Mouse (Mus musculus): ENCODE measurements around the gene Hist1h2bf. TPM values are rescaled to one million over a fixed set of nuclear protein-coding genes. Genes with fewer than 3 reads are reported as not detected.
"Not testable (repeated sequence)": the region's sequence is repeated elsewhere in the genome, so short reads cannot be mapped to it uniquely, and the experiment has no call there.

Gene Hist1h2bf
- polyA plus RNA-seq, 1 experiment from 2014 or later: 4.8 TPM

DNA sequence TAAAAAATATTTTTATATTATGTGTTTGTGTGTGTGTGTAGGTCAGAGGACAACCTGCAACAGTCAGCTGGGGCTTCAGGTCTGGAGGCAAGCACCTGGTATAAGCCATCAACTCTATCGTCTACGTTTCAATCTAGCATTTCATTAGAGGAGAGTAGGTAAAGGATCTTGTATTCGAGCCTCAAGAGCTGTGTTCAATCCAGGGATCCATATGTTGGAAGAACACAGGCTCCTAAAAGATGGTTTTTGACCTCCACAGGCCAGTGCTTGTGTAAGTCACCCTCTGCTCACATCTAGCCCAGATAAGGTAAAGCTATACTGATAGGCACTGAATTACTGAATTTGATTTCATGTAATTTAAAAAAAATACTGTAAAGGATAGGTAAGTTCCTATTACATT, 17.1 kb downstream of the Hist1h2bf start:
- DNase-seq (ENCODE audit: low spot score): no peak
- peak overlapping the region; percentile 96 for H3K27ac ChIP-seq (replicated peaks)
- 65% methylated on average over 3 of the region's 3 CpGs for WGBS
- peaks cover 22% of the 10 kb centered on the region for H3K4me1 ChIP-seq
- peak overlapping the region; percentile 69 for H3K4me3 ChIP-seq
- no peaks in the 10 kb centered on the region for H3K9me3 ChIP-seq
- no peaks in the 10 kb centered on the region for H3K36me3 ChIP-seq (replicated peaks)
- no peaks in the 10 kb centered on the region for H3K27me3 ChIP-seq (replicated peaks; ENCODE audit: low read depth, poor library complexity, severe bottlenecking)

DNA sequence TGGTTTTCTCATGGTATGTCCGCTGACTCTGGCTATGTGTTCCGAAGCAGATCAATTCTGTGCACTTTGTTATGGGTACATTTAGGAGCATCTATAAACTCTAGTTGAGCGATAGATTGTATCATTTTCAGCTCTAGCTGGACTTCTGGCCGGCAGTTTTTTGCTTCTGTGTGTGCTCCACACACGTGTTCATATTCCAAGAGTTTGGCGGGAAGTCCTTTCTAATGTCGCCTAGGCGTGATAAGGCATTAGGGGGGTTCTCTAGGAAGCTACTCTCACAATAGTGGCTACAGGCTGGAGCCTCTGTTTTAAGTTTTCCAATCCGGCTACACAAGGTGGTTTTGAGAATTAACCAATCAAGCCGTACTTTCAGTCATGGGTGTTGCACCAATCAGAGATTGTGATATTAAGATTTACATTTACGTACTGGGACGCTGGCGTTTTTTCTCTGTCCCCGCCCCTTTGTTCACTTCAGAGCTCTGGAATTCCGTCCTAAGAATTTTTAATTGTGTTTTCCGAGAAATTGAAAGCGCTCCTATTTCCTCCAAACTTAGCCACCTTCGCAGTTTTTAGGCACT, 18.1 kb downstream of the Hist1h2bf start:
- Histone ChIP-seq H3K9me3 (no peaks in the 10 kb centered on the region), H3K4me1 (peaks cover 25% of the 10 kb centered on the region), H3K4me3 (peak overlapping the region; percentile 69), H3K36me3 (replicated peaks) (no peaks in the 10 kb centered on the region), H3K27me3 (replicated peaks; ENCODE audit: low read depth, poor library complexity, severe bottlenecking) (no peaks in the 10 kb centered on the region), H3K27ac (replicated peaks) (peak overlapping the region; percentile 96)
- WGBS: under 1% methylated on average over 18 of the region's 18 CpGs
- DNase-seq (ENCODE audit: low spot score): peak; percentile 79

DNA sequence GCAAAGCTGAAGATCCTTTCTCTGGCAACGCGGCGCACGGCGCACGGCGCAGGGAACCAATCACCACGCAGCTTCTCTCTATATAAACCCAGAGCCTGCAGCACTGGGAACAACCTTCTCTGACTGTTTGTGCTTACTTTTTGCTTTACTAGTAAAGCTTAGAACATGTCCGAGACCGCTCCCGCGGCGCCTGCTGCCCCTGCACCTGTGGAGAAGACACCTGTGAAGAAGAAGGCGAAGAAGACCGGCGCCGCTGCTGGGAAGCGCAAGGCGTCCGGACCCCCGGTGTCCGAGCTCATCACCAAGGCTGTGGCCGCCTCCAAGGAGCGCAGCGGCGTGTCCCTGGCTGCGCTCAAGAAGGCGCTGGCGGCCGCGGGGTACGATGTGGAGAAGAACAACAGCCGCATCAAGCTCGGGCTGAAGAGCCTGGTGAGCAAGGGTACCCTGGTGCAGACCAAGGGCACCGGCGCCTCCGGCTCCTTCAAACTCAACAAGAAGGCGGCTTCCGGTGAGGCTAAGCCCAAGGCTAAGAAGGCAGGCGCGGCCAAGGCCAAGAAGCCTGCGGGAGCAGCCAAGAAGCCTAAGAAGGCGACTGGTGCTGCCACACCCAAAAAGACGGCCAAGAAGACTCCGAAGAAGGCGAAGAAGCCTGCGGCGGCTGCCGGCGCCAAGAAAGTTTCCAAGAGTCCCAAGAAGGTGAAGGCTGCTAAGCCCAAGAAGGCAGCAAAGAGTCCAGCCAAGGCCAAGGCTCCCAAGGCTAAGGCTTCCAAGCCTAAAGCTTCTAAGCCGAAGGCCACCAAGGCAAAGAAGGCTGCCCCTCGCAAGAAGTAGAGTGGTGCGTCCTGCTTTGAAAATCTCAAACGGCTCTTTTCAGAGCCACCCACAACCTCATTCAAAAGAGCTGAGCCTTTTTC, 18.8 kb downstream of the Hist1h2bf start:
- H3K27me3 ChIP-seq (replicated peaks; ENCODE audit: low read depth, poor library complexity, severe bottlenecking): no peaks in the 10 kb centered on the region
- no peaks in the 10 kb centered on the region for H3K9me3 ChIP-seq
- H3K4me3 ChIP-seq: peak overlapping the region; percentile 69
- WGBS: under 1% methylated on average over 54 of the region's 54 CpGs
- H3K4me1 ChIP-seq: peaks cover 28% of the 10 kb centered on the region
- H3K27ac ChIP-seq (replicated peaks): peak overlapping the region; percentile 96
- H3K36me3 ChIP-seq (replicated peaks): no peaks in the 10 kb centered on the region
- peak; percentile 89 for DNase-seq (ENCODE audit: low spot score)

DNA sequence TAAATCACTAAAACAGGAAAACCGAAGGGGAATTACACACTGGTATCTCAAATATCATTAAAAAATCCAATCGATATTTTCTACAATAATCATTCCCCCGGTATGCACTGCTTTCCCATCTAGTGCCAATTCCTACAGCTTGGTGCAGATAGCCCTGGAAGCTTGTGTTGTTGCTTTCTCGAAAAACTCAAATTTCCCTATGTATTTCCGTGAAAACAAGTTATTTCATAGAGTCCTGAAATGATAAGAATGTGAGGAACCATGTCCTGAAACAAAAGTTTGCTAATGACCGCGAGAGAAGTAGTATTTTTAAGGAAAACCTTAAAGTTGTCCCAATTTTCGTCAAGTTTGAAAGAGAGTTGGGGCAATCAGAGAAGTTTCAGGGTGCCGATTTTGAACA, 19.6 kb downstream of the Hist1h2bf start:
- Histone ChIP-seq H3K36me3 (replicated peaks) (no peaks in the 10 kb centered on the region), H3K9me3 (no peaks in the 10 kb centered on the region), H3K4me3 (peak overlapping the region; percentile 69), H3K27ac (replicated peaks) (peak overlapping the region; percentile 96), H3K27me3 (replicated peaks; ENCODE audit: low read depth, poor library complexity, severe bottlenecking) (no peaks in the 10 kb centered on the region), H3K4me1 (peaks cover 28% of the 10 kb centered on the region)
- WGBS: 25% methylated on average over 9 of the region's 9 CpGs
- no peak for DNase-seq (ENCODE audit: low spot score)

DNA sequence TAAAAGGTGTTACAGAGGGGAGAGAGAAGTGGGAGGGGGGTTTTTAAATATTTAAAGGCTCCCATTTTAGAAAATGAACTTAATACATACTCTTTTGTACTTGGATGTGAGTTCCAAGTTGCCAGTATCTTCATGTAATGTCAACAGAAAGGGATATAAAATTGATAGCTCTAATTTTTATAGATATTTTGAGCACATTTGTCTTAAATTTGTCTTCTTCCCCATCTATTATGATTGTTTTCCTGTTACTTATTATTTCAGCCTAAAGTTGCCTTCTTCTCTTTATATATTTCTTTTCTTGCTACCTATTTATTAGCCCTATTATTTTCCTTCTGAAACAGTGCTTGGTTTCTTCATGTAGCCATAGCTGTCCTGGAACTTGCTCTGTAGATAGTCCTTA, 21.0 kb downstream of the Hist1h2bf start, which contains the start of gene Hist1h1d:
TSS of gene Hist1h1d (plus strand) at position 301 of the 400 bp plus-strand sequence.
- peak within 1 kb of the TSS; percentile 69; the same call in 1 of the 2 replicates for H3K4me3 ChIP-seq
- H3K27me3 ChIP-seq (replicated peaks; ENCODE audit: low read depth, poor library complexity, severe bottlenecking): no peaks in the 10 kb centered on the region

DNA sequence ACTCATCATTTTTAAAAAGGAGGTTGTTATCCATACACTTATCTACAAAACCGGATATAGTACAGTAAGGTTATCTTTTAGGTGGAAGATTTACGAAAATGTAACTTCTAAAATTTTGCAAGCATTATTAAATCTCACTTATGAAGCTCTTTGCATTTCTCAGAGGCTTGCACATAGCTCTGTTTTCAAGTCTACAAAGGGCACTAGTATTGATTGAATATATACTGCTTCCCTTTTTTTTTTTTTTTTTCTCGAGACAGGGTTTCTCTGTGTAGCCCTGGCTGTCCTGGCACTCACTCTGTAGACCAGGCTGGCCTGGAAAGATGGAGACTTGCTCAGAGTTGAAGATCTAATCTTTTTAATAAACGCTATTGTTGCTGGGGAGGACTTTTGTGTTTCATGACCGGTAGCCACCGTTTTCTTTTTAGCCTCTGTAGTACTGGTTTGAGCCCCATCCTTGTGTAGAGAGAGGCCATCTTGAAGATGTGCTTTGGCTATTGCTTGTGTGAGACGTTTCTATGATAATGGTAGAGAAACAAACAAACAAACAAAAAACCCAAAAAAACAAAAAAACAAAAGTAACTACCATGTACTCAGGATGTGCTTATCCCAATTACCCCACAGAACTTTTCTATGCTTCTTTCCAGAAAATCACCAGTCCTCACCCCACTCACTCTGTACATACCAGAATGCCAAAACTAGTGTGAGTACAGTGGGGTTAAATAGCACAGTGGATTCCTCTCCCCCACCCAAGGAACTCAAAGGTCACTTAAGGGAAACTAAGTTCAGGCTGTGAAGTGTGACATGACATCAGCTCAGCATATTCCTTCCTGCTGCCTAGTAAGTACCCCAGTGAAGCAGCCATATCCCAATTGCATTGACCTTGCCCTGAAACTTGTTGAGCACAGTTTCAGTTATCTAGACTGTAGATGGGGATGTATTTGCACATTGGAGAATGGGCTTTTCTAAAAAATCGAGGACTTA, 21.8 kb downstream of the Hist1h2bf start:
- peak overlapping the region; percentile 59 for H3K4me3 ChIP-seq
- DNase-seq (ENCODE audit: low spot score): no peak
- H3K9me3 ChIP-seq: no peaks in the 10 kb centered on the region

More for the DNA sequence above, 21.0 kb downstream of the Hist1h2bf start, which contains the start of gene Hist1h1d:
- peaks cover 32% of the 10 kb centered on the region for H3K4me1 ChIP-seq
- no peaks in the 10 kb centered on the region for H3K9me3 ChIP-seq
- no peaks in the 10 kb centered on the region for H3K36me3 ChIP-seq (replicated peaks)
- peak within 1 kb of the TSS; percentile 96 for H3K27ac ChIP-seq (replicated peaks)
- no peak for DNase-seq (ENCODE audit: low spot score)

DNA sequence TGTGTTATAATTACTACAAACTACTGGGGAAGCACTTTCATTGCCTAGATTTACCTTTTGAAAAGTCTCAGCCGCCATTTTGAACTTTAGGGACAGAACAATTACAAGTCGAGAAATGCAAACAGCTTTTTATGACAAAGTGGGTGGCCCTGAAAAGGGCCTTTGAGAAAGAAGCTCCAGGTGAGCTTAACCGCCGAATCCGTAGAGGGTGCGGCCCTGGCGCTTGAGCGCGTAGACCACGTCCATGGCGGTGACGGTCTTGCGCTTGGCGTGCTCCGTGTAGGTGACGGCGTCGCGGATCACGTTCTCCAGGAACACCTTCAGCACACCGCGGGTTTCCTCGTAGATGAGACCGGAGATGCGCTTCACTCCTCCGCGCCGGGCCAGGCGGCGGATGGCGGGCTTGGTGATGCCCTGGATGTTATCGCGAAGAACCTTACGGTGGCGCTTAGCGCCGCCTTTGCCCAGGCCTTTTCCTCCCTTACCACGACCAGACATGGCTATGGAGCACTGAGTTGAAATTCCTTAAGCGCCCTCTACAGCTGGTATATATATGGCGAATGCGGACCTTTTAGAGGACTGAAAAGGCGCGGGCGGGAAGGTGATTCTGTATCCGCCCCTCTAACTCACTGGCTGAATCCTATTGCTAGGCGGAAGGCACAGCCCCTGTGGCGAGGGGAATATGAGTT, 22.7 kb downstream of the Hist1h2bf start, which contains the start of gene Hist1h4f:
TSS of gene Hist1h4f (minus strand) at position 503 of the 689 bp plus-strand sequence.
- WGBS: under 1% methylated on average over 47 of the region's 47 CpGs
- DNase-seq (ENCODE audit: low spot score): peak; percentile 93
- H3K27ac ChIP-seq (replicated peaks): peak within 1 kb of the TSS; percentile 96
- H3K9me3 ChIP-seq; H3K36me3 ChIP-seq (replicated peaks); H3K27me3 ChIP-seq (replicated peaks; ENCODE audit: low read depth, poor library complexity, severe bottlenecking): not testable (repeated sequence)
- peak within 1 kb of the TSS; percentile 59 for H3K4me3 ChIP-seq
- peaks cover 31% of the 10 kb centered on the region for H3K4me1 ChIP-seq

More for the DNA sequence above, 21.8 kb downstream of the Hist1h2bf start:
- Histone ChIP-seq H3K4me1 (peaks cover 32% of the 10 kb centered on the region), H3K27ac (replicated peaks) (peak overlapping the region; percentile 96), H3K27me3 (replicated peaks; ENCODE audit: low read depth, poor library complexity, severe bottlenecking) (no peaks in the 10 kb centered on the region), H3K36me3 (replicated peaks) (no peaks in the 10 kb centered on the region)
- 61% methylated on average over 8 of the region's 8 CpGs for WGBS

DNA sequence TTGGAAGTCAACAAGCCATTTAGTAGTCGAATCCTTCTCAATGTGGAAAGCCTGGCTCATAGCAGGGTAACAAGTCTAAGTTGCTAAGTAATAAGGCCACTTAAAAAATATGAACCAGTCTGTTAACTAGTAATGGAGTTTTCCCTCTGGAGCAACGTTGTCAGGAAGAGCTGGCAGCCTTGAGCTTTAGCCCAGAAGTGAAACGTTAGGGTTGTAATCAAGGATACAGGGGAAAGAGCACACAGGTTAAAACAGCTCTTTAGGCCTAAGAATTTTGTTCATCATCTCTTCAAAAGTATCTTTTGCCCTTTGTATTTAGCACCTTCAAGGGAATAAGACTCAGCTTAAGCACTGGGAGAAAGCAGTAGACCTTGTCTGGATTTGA, 23.2 kb downstream of the Hist1h2bf start:
- 12% methylated on average over 3 of the region's 3 CpGs for WGBS
- Histone ChIP-seq H3K9me3 (no peaks in the 10 kb centered on the region), H3K27ac (replicated peaks) (peak overlapping the region; percentile 96), H3K4me3 (peak overlapping the region; percentile 59), H3K27me3 (replicated peaks; ENCODE audit: low read depth, poor library complexity, severe bottlenecking) (no peaks in the 10 kb centered on the region), H3K4me1 (peaks cover 35% of the 10 kb centered on the region), H3K36me3 (replicated peaks) (no peaks in the 10 kb centered on the region)
- peak; percentile 34 for DNase-seq (ENCODE audit: low spot score)

DNA sequence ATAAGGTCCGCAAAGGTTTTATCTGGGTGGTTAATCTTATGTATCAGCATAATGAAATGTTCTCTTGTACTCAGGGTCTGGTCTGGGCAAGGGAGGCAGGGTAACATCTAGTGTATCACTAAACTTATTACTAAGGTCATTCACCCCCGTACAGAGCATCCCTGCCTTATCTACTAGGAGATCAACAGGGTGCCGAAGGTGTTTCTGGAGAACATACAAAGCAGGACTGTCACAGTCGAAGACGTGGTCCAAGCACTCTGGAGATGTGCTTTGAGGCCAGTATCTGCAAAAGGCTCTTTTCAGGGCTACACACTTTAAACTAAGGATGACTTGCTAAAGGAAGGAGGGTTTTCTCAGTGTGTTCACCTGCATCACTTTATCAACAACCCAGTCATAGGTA, 27.3 kb downstream of the Hist1h2bf start:
- Histone ChIP-seq H3K4me3 (0 out of 2 replicates have a peak overlapping the region, but pooled peaks have one; percentile 3), H3K4me1 (peaks cover 25% of the 10 kb centered on the region), H3K27me3 (replicated peaks; ENCODE audit: low read depth, poor library complexity, severe bottlenecking) (no peaks in the 10 kb centered on the region), H3K9me3 (no peaks in the 10 kb centered on the region), H3K27ac (replicated peaks) (peak overlapping the region; percentile 75), H3K36me3 (replicated peaks) (no peaks in the 10 kb centered on the region)
- no peak for DNase-seq (ENCODE audit: low spot score)
- WGBS: 77% methylated on average over 5 of the region's 5 CpGs

DNA sequence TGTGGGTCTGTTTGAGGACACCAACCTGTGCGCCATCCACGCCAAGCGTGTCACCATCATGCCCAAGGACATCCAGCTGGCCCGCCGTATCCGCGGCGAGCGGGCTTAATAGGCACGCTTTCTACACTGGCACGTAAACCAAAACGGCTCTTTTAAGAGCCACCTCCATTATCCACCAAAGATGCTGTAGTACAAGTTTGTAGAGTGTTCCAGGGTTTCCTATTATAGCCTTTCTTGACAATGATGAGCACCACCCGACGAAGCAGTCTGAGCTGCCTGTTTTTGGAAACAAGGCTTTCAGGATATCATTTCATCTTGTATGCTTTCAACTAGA, 29.2 kb downstream of the Hist1h2bf start:
- not testable (repeated sequence) for DNase-seq (ENCODE audit: low spot score)
- H3K27ac ChIP-seq (replicated peaks): peak overlapping the region; percentile 94
- 0% methylated on average over 14 of the region's 14 CpGs for WGBS

DNA sequence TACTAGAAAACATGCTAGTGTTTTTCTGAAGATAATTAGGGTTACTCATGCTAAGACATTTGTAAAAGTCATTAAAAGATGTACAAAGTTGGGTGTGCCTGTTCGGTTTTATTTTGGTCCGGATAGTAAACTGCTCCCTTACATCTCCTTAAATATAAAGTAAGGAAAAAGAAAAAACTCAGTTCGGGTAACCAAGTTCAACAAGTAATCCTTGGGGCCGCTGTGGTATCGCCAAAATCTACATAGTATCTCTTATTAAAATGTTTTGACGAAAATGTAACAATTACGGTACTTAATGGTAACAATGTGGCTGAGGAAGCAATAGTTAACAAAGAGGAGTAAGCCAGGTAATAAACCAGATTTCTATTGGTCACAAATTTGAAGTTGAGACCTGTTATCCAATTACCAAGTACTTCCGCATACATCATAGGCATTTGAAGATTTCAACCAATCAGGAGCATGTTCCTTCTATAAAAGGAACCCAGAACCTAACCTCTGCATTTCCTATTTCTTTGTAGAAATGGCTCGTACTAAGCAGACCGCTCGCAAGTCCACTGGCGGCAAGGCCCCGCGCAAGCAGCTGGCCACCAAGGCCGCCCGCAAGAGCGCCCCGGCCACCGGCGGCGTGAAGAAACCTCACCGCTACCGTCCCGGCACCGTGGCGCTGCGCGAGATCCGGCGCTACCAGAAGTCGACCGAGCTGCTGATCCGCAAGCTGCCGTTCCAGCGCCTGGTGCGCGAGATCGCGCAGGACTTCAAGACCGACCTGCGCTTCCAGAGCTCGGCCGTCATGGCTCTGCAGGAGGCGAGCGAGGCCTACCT, 29.8 kb downstream of the Hist1h2bf start, which contains the start of gene Hist1h3f:
TSS of gene Hist1h3f (plus strand) at position 88 of the 822 bp plus-strand sequence.
- Histone ChIP-seq H3K4me3 (peak within 1 kb of the TSS; percentile 62), H3K36me3 (replicated peaks) (no peaks in the 10 kb centered on the region), H3K27ac (replicated peaks) (peak within 1 kb of the TSS; percentile 94), H3K27me3 (replicated peaks; ENCODE audit: low read depth, poor library complexity, severe bottlenecking) (no peaks in the 10 kb centered on the region), H3K9me3 (no peaks in the 10 kb centered on the region), H3K4me1 (peaks cover 20% of the 10 kb centered on the region)
- under 1% methylated on average over 29 of the region's 45 CpGs for WGBS
- peak; percentile 62 for DNase-seq (ENCODE audit: low spot score)

More for the DNA sequence above, 29.2 kb downstream of the Hist1h2bf start:
- Histone ChIP-seq H3K4me3 (peak overlapping the region; percentile 62), H3K4me1 (peaks cover 20% of the 10 kb centered on the region)
- not testable (repeated sequence) for H3K27me3 ChIP-seq (replicated peaks; ENCODE audit: low read depth, poor library complexity, severe bottlenecking); H3K36me3 ChIP-seq (replicated peaks); H3K9me3 ChIP-seq
